Mouse (Mus musculus): Measurements from ENCODE around the gene Fancl.
"Not testable (repeated sequence)": the region's sequence is repeated elsewhere in the genome, so short reads cannot be mapped to it uniquely, and the experiment has no call there.

The Fancl gene

GRCm38 (mm10) chr11:26385971-26386370, at the start of gene Fancl:
Fancl (plus strand) TSS chr11:26386135.
- DNase-seq, result no peak

- DNase-seq, result no peak
Measured at GRCm38 (mm10) chr11:26336848-26337247, 49.1 kb upstream of the Fancl start.

GRCm38 (mm10) chr11:26370176-26370575, 15.8 kb upstream of the Fancl start:
- DNase-seq, result not testable (repeated sequence)

- DNase-seq, result not testable (repeated sequence)
Measured at GRCm38 (mm10) chr11:26371980-26372379, 14.0 kb upstream of the Fancl start.

GRCm38 (mm10) chr11:26374132-26374531, 11.8 kb upstream of the Fancl start:
- DNase-seq, result no peak

- DNase-seq, result no peak
Measured at GRCm38 (mm10) chr11:26378074-26378473, 7.9 kb upstream of the Fancl start.

GRCm38 (mm10) chr11:26381499-26381898, 4.4 kb upstream of the Fancl start:
- no peak for DNase-seq

GRCm38 (mm10) chr11:26386678-26387077, 743 bp downstream of the Fancl start:
- no peak for DNase-seq

- DNase-seq, result peak; percentile 93
Measured at GRCm38 (mm10) chr11:26387087-26387611, 1.2 kb downstream of the Fancl start.

GRCm38 (mm10) chr11:26395561-26395960, 9.6 kb downstream of the Fancl start:
- DNase-seq, result no peak

GRCm38 (mm10) chr11:26412972-26413371, 27.0 kb downstream of the Fancl start:
- no peak for DNase-seq

- DNase-seq, result no peak
Measured at GRCm38 (mm10) chr11:26421472-26421871, 35.5 kb downstream of the Fancl start.

GRCm38 (mm10) chr11:26434229-26434628, 48.3 kb downstream of the Fancl start:
- no peak for DNase-seq

- no peak for DNase-seq
Measured at GRCm38 (mm10) chr11:26437818-26438217, 51.9 kb downstream of the Fancl start.

- DNase-seq, result no peak
Measured at GRCm38 (mm10) chr11:26441121-26441520, 55.2 kb downstream of the Fancl start.

GRCm38 (mm10) chr11:26444374-26444773, 58.4 kb downstream of the Fancl start:
- DNase-seq, result no peak

- no peak for DNase-seq
Measured at GRCm38 (mm10) chr11:26449789-26450188, 63.9 kb downstream of the Fancl start.

- DNase-seq, result no peak
Measured at GRCm38 (mm10) chr11:26450636-26451035, 64.7 kb downstream of the Fancl start.

- no peak for DNase-seq
Measured at GRCm38 (mm10) chr11:26451228-26451627, 65.3 kb downstream of the Fancl start.

GRCm38 (mm10) chr11:26452693-26453092, 66.8 kb downstream of the Fancl start:
- DNase-seq, result no peak

GRCm38 (mm10) chr11:26454081-26454480, 68.1 kb downstream of the Fancl start:
- DNase-seq, result no peak

GRCm38 (mm10) chr11:26477037-26477739, 91.3 kb downstream of the Fancl start:
- no peak for DNase-seq

GRCm38 (mm10) chr11:26481691-26482242, 95.8 kb downstream of the Fancl start:
- DNase-seq, result no peak

GRCm38 (mm10) chr11:26489761-26490466, 104.0 kb downstream of the Fancl start:
- peak; percentile 13 to 59 for DNase-seq
